Mouse (Mus musculus) ES-E14 (cell line): ENCODE measurements around the gene Baiap3. TPM values are rescaled to one million over a fixed set of nuclear protein-coding genes. Genes with fewer than 3 reads are reported as not detected.
A peak's percentile ranks its signal among the peaks of the same experiment; 100 is the strongest.

Experiments
- DNase-seq: peaks from one replicate; pipeline ENCODE4 v3.0.0-alpha.2; 2013; ENCODE audit warnings: low read depth, low spot score
- H3K27ac ChIP-seq: 2 replicates; pipeline ENCODE4 v1.5.1; 2012; ENCODE audit warnings: low read depth, mild to moderate bottlenecking, low read length, moderate library complexity, mixed read lengths; ENCODE audit not compliant: poor library complexity, insufficient read depth, severe bottlenecking
- H3K36me3 ChIP-seq: 2 replicates; pipeline ENCODE4 v1.6.1; 2012; ENCODE audit warnings: mild to moderate bottlenecking, low read length, moderate library complexity, mixed read lengths; ENCODE audit not compliant: control insufficient read depth, poor library complexity, insufficient read depth, severe bottlenecking
- H3K4me1 ChIP-seq, 2 experiments: fragments of 150-350 bp in 1 of 2; sonication (generic) in 1 of 2; 2 replicates each; pipeline ENCODE4 v1.6.1; 2012; ENCODE audit warnings: low read length in 2 of 2, mild to moderate bottlenecking in 1 of 2, mixed read lengths in 1 of 2; ENCODE audit not compliant: control insufficient read depth in 2 of 2, insufficient read depth in 2 of 2, poor library complexity in 1 of 2
- H3K4me3 ChIP-seq, 2 experiments: fragments of 150-350 bp in 1 of 2; sonication (generic) in 1 of 2; 2 replicates each; pipeline ENCODE4 v1.5.1; 2012; ENCODE audit warnings: low read length in 2 of 2, low read depth in 1 of 2, mild to moderate bottlenecking in 1 of 2, mixed read lengths in 1 of 2; ENCODE audit not compliant: insufficient read depth in 1 of 2, poor library complexity in 1 of 2, severe bottlenecking in 1 of 2
- H3K9ac ChIP-seq: 2 replicates; pipeline ENCODE4 v1.6.1; 2012; ENCODE audit warnings: low read depth, mild to moderate bottlenecking, low read length, mixed read lengths; ENCODE audit not compliant: poor library complexity, insufficient read depth, severe bottlenecking
- H3K9me3 ChIP-seq: fragments of 150-350 bp; sonication (generic); 2 replicates; pipeline ENCODE4 v1.6.1; 2012; ENCODE audit warnings: low read depth, mild to moderate bottlenecking, low read length; ENCODE audit not compliant: control insufficient read depth, insufficient read depth
- CHD2 ChIP-seq: IDR thresholded peaks from 2 replicates; pipeline ENCODE4 v1.6.1; 2014; ENCODE audit warnings: mild to moderate bottlenecking, low read depth, low read length, inconsistent platforms
- HCFC1 ChIP-seq: IDR thresholded peaks from 2 replicates; pipeline ENCODE4 v1.6.1; 2012; ENCODE audit warnings: low read length, inconsistent platforms, borderline replicate concordance; ENCODE audit not compliant: insufficient read depth
- MAFK ChIP-seq: IDR thresholded peaks from 2 replicates; pipeline ENCODE4 v1.6.1; 2014; ENCODE audit warnings: mild to moderate bottlenecking, low read depth, low read length, inconsistent platforms; ENCODE audit not compliant: insufficient read depth
- ZC3H11A ChIP-seq: IDR thresholded peaks from 2 replicates; pipeline ENCODE4 v1.6.1; 2012; ENCODE audit warnings: low read depth, mild to moderate bottlenecking, inconsistent platforms, low read length, borderline replicate concordance
- ZNF384 ChIP-seq: IDR thresholded peaks from 2 replicates; pipeline ENCODE4 v1.6.1; 2012; ENCODE audit warnings: low read depth, low read length, inconsistent platforms
- in situ Hi-C, 2 experiments: fragments of 600-800 bp; cut with MboI; formaldehyde crosslinking; loops; one replicate each; pipeline ENCODE4 v1.15.1; 2025; ENCODE audit warnings: low sequenced_read_pairs in 2 of 2, inconsistent platforms in 1 of 2; ENCODE audit not compliant: unreplicated experiment in 2 of 2
- total RNA-seq: library from RNA; depleted of rRNA; stranded (reverse); fragments of 300-350 nt; gene quantifications from 2 replicates; pipeline ENCODE4 v1.2.3, GENCODE M21; 2012

Gene Baiap3
- total RNA-seq, 1 experiment: 1.9 TPM

DNA sequence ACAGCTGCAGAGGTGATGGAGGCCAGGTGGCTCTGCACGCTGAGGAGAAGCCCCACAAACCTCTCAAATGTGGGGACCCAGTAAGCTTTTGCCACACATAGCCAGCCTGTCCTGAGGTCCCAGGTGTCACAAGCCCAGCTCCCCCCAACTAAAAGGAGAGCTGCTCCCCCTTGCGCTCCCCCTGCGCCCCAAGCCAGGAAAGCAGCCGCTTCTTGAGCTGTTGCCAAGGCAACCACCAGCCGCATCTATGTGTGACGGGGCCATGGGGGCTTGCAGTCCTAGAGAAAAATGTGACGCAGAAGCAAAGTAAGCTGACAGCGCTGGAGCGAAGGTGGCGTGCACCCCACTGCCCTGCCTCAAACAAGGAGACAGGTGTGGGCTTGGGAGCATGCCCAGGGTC lies 2.4 kb downstream of the Baiap3 start:
- no peak for TF ChIP-seq CHD2
- no peak for TF ChIP-seq HCFC1
- TF ChIP-seq ZNF384: no peak
- no peak for TF ChIP-seq MAFK
- no peak for TF ChIP-seq ZC3H11A
- peaks cover 0 to 9% of the 10 kb centered on the region in 2 experiments; a peak in 1 of 4 replicates for H3K4me1 ChIP-seq
- H3K36me3 ChIP-seq: no peaks in the 10 kb centered on the region
- H3K9me3 ChIP-seq: no peaks in the 10 kb centered on the region
- no peak for DNase-seq
- no peak overlapping the region for H3K9ac ChIP-seq
- no peak overlapping the region for H3K27ac ChIP-seq
- in situ Hi-C loops: no loop called here
- no peak overlapping the region for H3K4me3 ChIP-seq

DNA sequence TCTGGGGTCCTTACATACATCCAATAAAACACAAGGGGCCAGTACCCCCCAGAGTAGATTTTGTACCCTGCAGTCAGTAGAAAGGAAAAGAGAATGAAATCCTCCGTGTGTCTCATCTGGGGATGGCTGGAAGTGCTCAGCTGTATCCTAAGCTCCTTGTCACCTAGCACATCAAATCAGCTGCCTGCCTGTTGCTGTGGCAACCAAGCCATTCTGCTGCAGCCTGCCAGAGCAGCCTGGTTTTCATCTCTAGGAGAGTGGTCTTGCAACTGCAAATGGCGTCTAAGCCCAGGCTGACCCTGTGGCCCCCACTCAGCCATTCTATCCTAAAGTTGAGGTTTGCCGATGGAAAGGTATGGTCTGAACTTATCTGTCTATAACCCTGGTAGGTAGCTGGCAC lies 3.5 kb downstream of the Baiap3 start:
- no peak overlapping the region for H3K27ac ChIP-seq
- no peak overlapping the region for H3K9ac ChIP-seq
- H3K9me3 ChIP-seq: no peaks in the 10 kb centered on the region
- DNase-seq: no peak
- TF ChIP-seq ZNF384 (no peak), MAFK (no peak), HCFC1 (no peak), ZC3H11A (no peak), CHD2 (no peak)
- peaks cover 0 to 7% of the 10 kb centered on the region in 2 experiments; a peak in 1 of 4 replicates for H3K4me1 ChIP-seq
- H3K36me3 ChIP-seq: no peaks in the 10 kb centered on the region
- in situ Hi-C loops: no loop called here
- H3K4me3 ChIP-seq: no peak overlapping the region

DNA sequence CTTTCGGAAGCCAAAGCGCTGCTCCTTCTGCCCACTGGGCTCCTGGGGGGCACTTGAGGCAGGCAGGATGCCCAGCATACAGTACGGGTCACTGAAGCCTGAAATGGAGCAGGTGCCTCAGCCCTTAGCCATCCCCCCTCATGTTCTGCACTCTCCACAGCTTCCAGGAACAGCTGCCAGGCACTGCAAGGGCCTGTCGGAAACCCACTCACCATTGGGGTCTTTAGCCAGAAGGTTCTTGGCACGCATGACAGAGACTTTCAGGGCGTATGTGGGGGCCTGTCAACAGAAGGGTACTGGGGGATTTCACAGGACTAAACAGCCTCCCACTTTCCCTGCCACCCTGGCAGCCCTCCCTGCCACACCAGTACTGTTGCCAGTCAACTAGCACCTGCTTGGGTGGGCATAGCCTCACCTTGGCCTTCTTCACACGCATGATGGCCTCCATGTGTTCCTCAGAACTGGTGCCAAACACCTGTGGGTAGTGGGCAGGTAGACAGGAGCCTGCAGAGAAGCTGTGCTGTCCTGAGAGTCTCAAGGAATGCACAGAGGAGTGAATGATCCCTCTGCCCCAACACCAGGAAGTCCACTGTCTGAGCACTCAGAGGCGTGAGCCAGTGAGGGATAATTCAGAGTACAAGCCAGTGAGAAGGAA lies 5.9 kb downstream of the Baiap3 start:
- no peak overlapping the region for H3K27ac ChIP-seq
- H3K4me3 ChIP-seq: no peak overlapping the region
- in situ Hi-C loops: no loop called here
- H3K4me1 ChIP-seq: peaks cover 0 to 3% of the 10 kb centered on the region in 2 experiments; a peak in 1 of 4 replicates
- no peaks in the 10 kb centered on the region for H3K9me3 ChIP-seq
- TF ChIP-seq CHD2: no peak
- no peak for TF ChIP-seq ZC3H11A
- TF ChIP-seq HCFC1: no peak
- TF ChIP-seq ZNF384: no peak
- no peak for TF ChIP-seq MAFK
- no peak for DNase-seq
- no peak overlapping the region for H3K9ac ChIP-seq
- H3K36me3 ChIP-seq: no peaks in the 10 kb centered on the region

DNA sequence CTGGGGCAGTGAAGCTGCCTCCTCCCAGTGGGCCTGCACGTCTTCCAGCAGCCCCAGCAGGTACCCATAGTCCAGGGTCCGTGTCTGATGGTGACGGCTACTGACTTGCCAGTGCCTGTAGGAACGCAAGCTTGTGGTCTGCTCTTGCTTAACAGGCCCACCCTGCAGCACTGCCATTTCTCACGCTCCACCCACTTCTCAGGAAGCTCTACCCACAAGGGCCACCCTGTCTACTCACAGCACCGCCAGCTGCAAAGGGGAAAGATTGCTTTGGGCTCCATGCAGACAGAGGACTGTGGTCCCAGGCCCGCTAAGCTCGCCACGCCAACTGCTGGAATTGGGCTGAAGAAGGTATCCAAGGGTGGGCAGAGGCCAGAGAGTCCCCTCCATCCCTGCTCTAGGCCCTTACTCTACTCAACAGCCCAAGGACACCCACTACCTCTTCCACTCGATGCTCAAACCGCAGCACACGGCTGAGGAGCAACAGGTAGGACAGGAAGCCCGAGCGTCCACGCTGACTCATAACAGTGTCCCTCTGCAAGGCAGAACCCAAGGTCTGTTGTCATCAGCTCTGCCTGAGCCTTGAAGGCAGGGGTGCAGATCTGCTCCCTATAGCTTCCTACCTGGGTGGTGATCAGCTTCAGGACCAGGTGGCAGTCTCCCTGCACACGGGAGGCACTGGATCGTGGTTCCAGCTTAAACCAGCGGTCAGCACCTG lies 8.0 kb downstream of the Baiap3 start:
- H3K4me3 ChIP-seq: no peak overlapping the region
- peaks cover 3 to 12% of the 10 kb centered on the region in 2 experiments; a peak in 2 of 4 replicates for H3K4me1 ChIP-seq
- in situ Hi-C loops: no loop called here
- no peak overlapping the region for H3K27ac ChIP-seq
- no peaks in the 10 kb centered on the region; the same call in 1 of the 2 replicates for H3K36me3 ChIP-seq
- no peaks in the 10 kb centered on the region for H3K9me3 ChIP-seq
- no peak overlapping the region for H3K9ac ChIP-seq
- TF ChIP-seq HCFC1: no peak
- no peak for TF ChIP-seq MAFK
- TF ChIP-seq CHD2: no peak
- no peak for TF ChIP-seq ZNF384
- TF ChIP-seq ZC3H11A: no peak
- no peak for DNase-seq

DNA sequence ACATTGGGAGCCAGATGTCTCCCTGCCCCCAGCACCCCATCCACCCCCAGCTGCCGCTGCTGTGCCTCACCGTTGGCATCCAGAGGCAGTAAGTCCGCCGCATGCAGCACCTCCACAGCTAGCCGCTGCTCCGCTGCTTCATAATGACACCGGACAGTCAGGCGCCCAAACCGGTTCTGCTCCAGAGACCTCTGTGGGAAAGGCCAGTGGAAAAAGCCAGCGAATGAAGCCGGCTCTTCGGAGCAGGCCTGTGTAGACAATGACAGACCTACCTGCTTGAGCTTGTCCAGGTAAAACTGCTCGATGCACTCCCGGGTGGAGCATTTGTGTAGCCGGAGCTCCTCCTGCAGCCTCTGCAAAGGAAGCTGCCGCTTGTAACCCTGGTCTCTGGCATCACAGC lies 11.9 kb downstream of the Baiap3 start:
- H3K9me3 ChIP-seq: no peaks in the 10 kb centered on the region
- DNase-seq: no peak
- in situ Hi-C loops: no loop called here
- no peak overlapping the region for H3K27ac ChIP-seq
- peaks cover 3 to 23% of the 10 kb centered on the region in 2 experiments; a peak in 2 of 4 replicates for H3K4me1 ChIP-seq
- H3K9ac ChIP-seq: peak overlapping the region; percentile 30; the same call in 1 of the 2 replicates
- no peak for TF ChIP-seq ZNF384
- TF ChIP-seq HCFC1: no peak
- no peak for TF ChIP-seq ZC3H11A
- TF ChIP-seq MAFK: no peak
- no peak for TF ChIP-seq CHD2
- H3K4me3 ChIP-seq: peak overlapping the region; percentile 42 to 56; a peak in 2 of 4 replicates
- H3K36me3 ChIP-seq: peaks cover 9% of the 10 kb centered on the region; the same call in 1 of the 2 replicates
